Comparison of ENCODE assay signal across 16 mouse cellular contexts in the genomic region with DNA sequence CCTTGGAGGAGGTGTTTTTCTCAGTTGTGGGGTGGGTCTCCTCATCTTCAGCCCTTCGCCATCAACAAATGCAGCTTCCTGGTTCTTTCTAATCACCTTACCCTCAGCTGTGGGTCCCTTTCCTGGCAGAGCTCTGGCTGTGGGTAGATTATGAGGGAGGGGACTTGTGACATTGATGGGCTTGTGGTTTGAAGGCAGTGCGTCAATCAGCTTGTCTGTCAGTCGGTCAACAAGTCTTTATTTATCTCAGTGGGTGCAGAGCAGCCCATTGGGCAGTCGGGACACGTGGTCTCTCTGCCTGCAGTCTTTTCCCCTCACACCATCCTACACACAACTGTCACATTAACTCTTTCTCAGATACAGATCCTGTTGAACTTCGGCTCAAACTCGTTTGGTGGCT.
DNase-seq lines count a peak whose midpoint lies in the region; ATAC-seq lines count a peak whose summit lies in the region.
"Had no signal": no experiment of that assay in that cellular context is flagged by ENCODE, and none has a peak within 500 bp of the region (broad histone marks: within the 10 kb centered on the region; RNA-seq: fewer than 3 reads in every experiment).

No protein-coding gene starts in this region.

- no peak overlapping the region for H3K4me2 ChIP-seq in liver, embryonic 11.5 days
- H3K4me2 ChIP-seq: heart, embryonic 13.5 days; limb, embryonic 12.5 days had no signal

- 15% methylated on average over 7 of the region's 7 CpGs for WGBS in liver, embryonic 11.5 days

- H3K27ac ChIP-seq in liver, embryonic 11.5 days (ENCODE audit: low read depth, low read length) = peak overlapping the region; percentile 55
- H3K27ac ChIP-seq: heart, embryonic 13.5 days; limb, embryonic 12.5 days; midbrain, embryonic 10.5 days had no signal

- H3K4me1 ChIP-seq in liver, embryonic 11.5 days (replicated peaks; ENCODE audit: control insufficient read depth, insufficient read depth, low read length) = peaks cover 11% of the 10 kb centered on the region
- H3K4me1 ChIP-seq: heart, embryonic 13.5 days; midbrain, embryonic 10.5 days had no signal

- peak; percentile 20 to 49 for DNase-seq in layer of hippocampus, adult 18-20 months (ENCODE audit: low spot score in 2 of 2)
- no peak for DNase-seq in layer of hippocampus, postnatal 25 days (ENCODE audit: extremely low spot score in 1 of 2, low spot score in 1 of 2)
- no peak for DNase-seq in liver, embryonic 11.5 days (ENCODE audit: low spot score)
- DNase-seq in urinary bladder, postnatal 25 days (ENCODE audit: low spot score) = no peak
- no peak for DNase-seq in kidney, postnatal 10 days
- DNase-seq: cerebellum, adult 9-11 months; heart, postnatal 36 days; kidney, adult 8-10 months; kidney, postnatal 36 days; retina, postnatal 1 day; thymus, adult 18-20 months had no signal

- ATAC-seq in common myeloid progenitor, adult 5-6 weeks (replicated peaks; ENCODE audit: low read depth, poor library complexity, severe bottlenecking) = peak; percentile 95
- ATAC-seq in liver, embryonic 11.5 days (replicated peaks; ENCODE audit: low FRiP score) = peak; percentile 89
- peak; percentile 95 for ATAC-seq in megakaryocyte-erythroid progenitor cell, adult 5-6 weeks (replicated peaks; ENCODE audit: low FRiP score, low TSS enrichment, poor library complexity, severe bottlenecking)

- no peak overlapping the region for H3K4me3 ChIP-seq in liver, embryonic 11.5 days (ENCODE audit: low read depth, low read length)
- H3K4me3 ChIP-seq: heart, embryonic 13.5 days; limb, embryonic 12.5 days; midbrain, embryonic 10.5 days had no signal

- no peak overlapping the region for H3K9ac ChIP-seq in liver, embryonic 11.5 days (ENCODE audit: low read depth, low read length)
- H3K9ac ChIP-seq: heart, embryonic 13.5 days; limb, embryonic 12.5 days had no signal

- no peaks in the 10 kb centered on the region for H3K36me3 ChIP-seq in liver, embryonic 11.5 days (ENCODE audit: control insufficient read depth, insufficient read depth, low read length)
- H3K36me3 ChIP-seq: heart, embryonic 13.5 days; limb, embryonic 12.5 days; midbrain, embryonic 10.5 days had no signal

- H3K27me3 ChIP-seq in liver, embryonic 11.5 days (replicated peaks; ENCODE audit: control insufficient read depth, insufficient read depth, low read length) = no peaks in the 10 kb centered on the region
- H3K27me3 ChIP-seq: heart, embryonic 13.5 days; limb, embryonic 12.5 days had no signal

- no peaks in the 10 kb centered on the region for H3K9me3 ChIP-seq in liver, embryonic 11.5 days (ENCODE audit: control insufficient read depth, low read length)
- H3K9me3 ChIP-seq: heart, embryonic 13.5 days; limb, embryonic 12.5 days; midbrain, embryonic 10.5 days had no signal

Comparison
In these comparisons a context has a peak if more than half of its experiments do, and no peak if none do; other contexts are left out.
1. DNase-seq: peak in layer of hippocampus, adult 18-20 months (2 of 2); none in layer of hippocampus, postnatal 25 days (0 of 2), liver, embryonic 11.5 days (single experiment), urinary bladder, postnatal 25 days (single experiment) and kidney, postnatal 10 days (single experiment).
2. Peak in every context shown above with its lines, with median percentiles within 50 percentile points of each other: ATAC-seq.